Mouse (Mus musculus): ENCODE measurements around the gene Tbrg1. TPM values are rescaled to one million over a fixed set of nuclear protein-coding genes. Genes with fewer than 3 reads are reported as not detected.

The Tbrg1 gene
- polyA plus RNA-seq, 1 experiment from 2014 or later: 79.5 TPM

DNA sequence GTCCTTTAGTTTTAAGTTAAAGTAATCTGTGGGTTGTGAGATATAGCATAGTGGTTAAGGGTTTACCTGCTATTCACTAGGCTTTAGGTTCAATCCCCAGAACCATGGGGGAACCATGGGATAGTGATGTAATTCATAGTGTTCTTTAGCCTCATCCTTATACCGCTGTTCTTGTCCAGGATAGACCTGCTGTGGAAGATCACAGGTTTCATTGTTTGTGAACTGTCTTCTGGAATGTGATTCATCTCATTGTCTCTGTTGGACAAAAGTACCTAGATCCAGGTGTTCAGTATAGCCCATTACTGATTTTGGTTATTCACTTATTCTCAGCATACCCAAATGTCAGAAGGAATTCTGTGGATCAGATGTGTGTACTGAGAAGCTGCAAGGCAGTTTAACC lies 29.8 kb downstream of the Tbrg1 start:
- ATAC-seq (replicated peaks): no peak
- no peak overlapping the region for H3K27ac ChIP-seq (replicated peaks)
- H3K4me1 ChIP-seq: peaks cover 32% of the 10 kb centered on the region
- H3K4me2 ChIP-seq (replicated peaks): no peak overlapping the region
- 96% methylated on average over 1 of the region's 1 CpGs for WGBS
- no peak overlapping the region for H3K4me3 ChIP-seq
- H3K9me3 ChIP-seq: no peaks in the 10 kb centered on the region
- H3K36me3 ChIP-seq: no peaks in the 10 kb centered on the region
- no peak overlapping the region for H3K9ac ChIP-seq (replicated peaks)
- H3K27me3 ChIP-seq: no peaks in the 10 kb centered on the region

DNA sequence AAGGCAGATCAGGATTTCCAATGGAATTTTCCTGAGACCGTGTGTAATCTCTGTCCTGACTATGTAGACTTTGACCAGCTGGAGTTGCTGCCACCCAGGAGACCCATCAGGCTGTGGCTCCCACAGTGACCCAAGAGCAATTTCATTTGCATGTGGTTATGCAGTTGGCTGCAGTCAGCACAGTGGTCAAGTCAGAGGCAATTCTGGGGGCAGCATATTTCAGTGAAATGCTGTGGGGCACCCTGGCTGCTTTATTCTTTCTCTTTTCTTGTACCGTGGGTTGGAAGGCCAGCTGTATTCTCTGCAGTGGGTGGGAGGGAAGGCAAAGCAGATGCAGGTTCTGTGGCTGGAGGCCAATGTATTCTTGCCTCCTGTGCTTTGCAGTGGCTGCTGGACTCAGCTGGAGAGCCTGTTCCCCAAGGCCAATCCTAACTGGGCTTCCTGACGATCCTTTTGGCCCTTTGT lies 31.0 kb downstream of the Tbrg1 start:
- Histone ChIP-seq H3K9ac (replicated peaks) (no peak overlapping the region), H3K4me2 (replicated peaks) (peak overlapping the region; percentile 34), H3K36me3 (no peaks in the 10 kb centered on the region), H3K9me3 (no peaks in the 10 kb centered on the region), H3K4me3 (0 out of 2 replicates have a peak overlapping the region, but pooled peaks have one; percentile 4), H3K4me1 (peaks cover 43% of the 10 kb centered on the region), H3K27ac (replicated peaks) (peak overlapping the region; percentile 91), H3K27me3 (no peaks in the 10 kb centered on the region)
- ATAC-seq (replicated peaks): 0 out of 2 replicates have a peak, but pooled peaks have one; percentile 9
- WGBS: 5% methylated on average over 3 of the region's 3 CpGs

DNA sequence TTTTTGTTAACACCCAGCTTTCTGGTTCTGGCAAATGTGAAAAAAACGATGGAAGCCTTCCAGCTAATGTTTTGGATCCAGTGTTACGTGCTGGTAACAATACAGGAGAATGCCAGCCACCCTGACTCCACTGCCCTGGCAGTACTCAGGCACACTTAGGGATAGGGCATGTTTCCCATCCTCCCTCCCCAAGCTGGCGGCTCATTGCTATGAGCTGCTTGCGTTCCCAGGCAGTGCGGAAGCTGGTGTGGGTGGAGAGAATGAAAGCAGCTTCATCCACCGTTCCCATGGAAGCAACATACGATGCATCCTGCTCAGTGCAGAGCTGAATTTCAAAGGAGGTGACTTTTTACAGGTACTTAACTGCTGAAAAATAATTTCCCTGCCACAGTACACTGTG lies 31.5 kb downstream of the Tbrg1 start:
- peak; percentile 95 for ATAC-seq (replicated peaks)
- H3K4me3 ChIP-seq: 0 out of 2 replicates have a peak overlapping the region, but pooled peaks have one; percentile 4
- peaks cover 45% of the 10 kb centered on the region for H3K4me1 ChIP-seq
- peak overlapping the region; percentile 8; the same call in 1 of the 2 replicates for H3K9ac ChIP-seq (replicated peaks)
- WGBS: 4% methylated on average over 7 of the region's 7 CpGs
- H3K27ac ChIP-seq (replicated peaks): peak overlapping the region; percentile 91
- H3K9me3 ChIP-seq: no peaks in the 10 kb centered on the region
- no peaks in the 10 kb centered on the region for H3K36me3 ChIP-seq
- peak overlapping the region; percentile 34 for H3K4me2 ChIP-seq (replicated peaks)
- H3K27me3 ChIP-seq: no peaks in the 10 kb centered on the region

DNA sequence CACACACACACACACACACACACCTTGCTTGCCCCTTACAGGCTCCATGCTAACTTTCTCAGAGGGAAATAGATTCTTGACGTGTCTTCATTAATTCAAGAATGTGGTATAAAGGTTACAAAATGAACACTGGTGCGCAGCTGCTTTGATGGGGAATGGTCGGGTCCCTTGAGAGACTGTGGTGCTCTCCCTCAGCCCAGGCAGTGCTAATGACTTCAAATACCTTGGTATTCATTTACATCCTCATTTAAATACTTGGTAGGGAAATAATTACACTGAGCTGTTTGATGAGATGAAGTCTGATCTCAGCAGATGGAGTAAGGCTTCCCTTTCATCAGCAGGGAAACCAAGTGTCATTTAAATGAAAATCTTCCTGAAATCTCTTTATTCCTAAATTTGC lies 32.0 kb downstream of the Tbrg1 start:
- WGBS: 8% methylated on average over 3 of the region's 3 CpGs
- no peak overlapping the region for H3K9ac ChIP-seq (replicated peaks)
- peak; percentile 81 for ATAC-seq (replicated peaks)

DNA sequence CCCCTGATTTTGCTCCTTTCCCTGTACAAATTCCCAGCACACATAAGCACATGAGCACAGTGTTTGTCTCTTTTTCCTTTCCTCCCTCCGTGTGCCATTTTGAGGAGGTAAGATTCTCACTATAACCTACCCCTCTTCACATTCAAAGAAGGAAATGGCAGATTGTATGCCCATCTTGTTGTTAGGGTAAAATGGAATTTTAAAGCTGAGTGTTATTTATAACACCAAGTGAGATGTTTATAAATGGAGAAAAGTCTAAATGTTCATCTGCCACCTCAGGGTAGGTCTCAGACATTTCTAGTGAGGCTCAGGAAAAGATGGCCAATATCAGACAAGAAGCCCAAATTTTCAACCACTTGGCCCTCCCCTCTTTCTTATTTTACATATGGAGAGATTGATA lies 32.6 kb downstream of the Tbrg1 start:
- peaks cover 45% of the 10 kb centered on the region for H3K4me1 ChIP-seq

More for the DNA sequence above, 32.0 kb downstream of the Tbrg1 start:
- H3K4me3 ChIP-seq: no peak overlapping the region
- H3K4me2 ChIP-seq (replicated peaks): peak overlapping the region; percentile 34
- no peaks in the 10 kb centered on the region for H3K36me3 ChIP-seq
- H3K27ac ChIP-seq (replicated peaks): peak overlapping the region; percentile 91
- no peaks in the 10 kb centered on the region for H3K9me3 ChIP-seq
- H3K27me3 ChIP-seq: no peaks in the 10 kb centered on the region
- H3K4me1 ChIP-seq: peaks cover 45% of the 10 kb centered on the region

DNA sequence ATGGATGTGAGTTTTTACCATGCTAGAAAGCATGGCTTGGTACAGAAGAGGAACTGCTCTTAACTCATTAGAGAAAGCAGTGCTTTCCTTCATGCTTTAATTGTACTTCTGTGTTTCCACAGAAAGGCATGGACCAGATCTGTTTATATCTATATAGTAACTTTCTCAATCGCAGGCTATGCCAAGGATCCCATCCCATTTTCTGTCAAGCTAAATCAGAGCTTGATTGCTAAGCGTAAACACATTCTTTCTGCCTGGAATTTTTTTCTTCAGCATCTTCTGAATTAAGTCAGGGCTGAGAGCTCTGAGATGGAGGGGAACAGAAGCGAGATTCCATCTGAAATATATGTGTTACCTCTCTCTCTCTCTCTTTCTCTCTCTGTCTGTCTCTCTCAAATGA lies 33.1 kb downstream of the Tbrg1 start:
- H3K4me3 ChIP-seq: no peak overlapping the region
- H3K9me3 ChIP-seq: no peaks in the 10 kb centered on the region
- H3K36me3 ChIP-seq: no peaks in the 10 kb centered on the region
- H3K4me1 ChIP-seq: peaks cover 45% of the 10 kb centered on the region
- ATAC-seq (replicated peaks): peak; percentile 9; the same call in 1 of the 2 replicates
- no peak overlapping the region for H3K4me2 ChIP-seq (replicated peaks)
- H3K27ac ChIP-seq (replicated peaks): peak overlapping the region; percentile 91
- H3K27me3 ChIP-seq: no peaks in the 10 kb centered on the region
- no peak overlapping the region for H3K9ac ChIP-seq (replicated peaks)
- 53% methylated on average over 3 of the region's 3 CpGs for WGBS

More for the DNA sequence above, 32.6 kb downstream of the Tbrg1 start:
- WGBS: 59% methylated on average over 1 of the region's 1 CpGs
- no peaks in the 10 kb centered on the region for H3K27me3 ChIP-seq
- H3K27ac ChIP-seq (replicated peaks): peak overlapping the region; percentile 91
- H3K9me3 ChIP-seq: no peaks in the 10 kb centered on the region
- H3K4me3 ChIP-seq: no peak overlapping the region
- ATAC-seq (replicated peaks): no peak
- H3K9ac ChIP-seq (replicated peaks): no peak overlapping the region
- H3K4me2 ChIP-seq (replicated peaks): no peak overlapping the region
- H3K36me3 ChIP-seq: no peaks in the 10 kb centered on the region

GRCm38 (mm10) chr9:37621290-37621689 lies 35.8 kb downstream of the Tbrg1 start:
- 73% methylated on average over 6 of the region's 6 CpGs for WGBS
- H3K4me1 ChIP-seq: peaks cover 40% of the 10 kb centered on the region
- ATAC-seq (replicated peaks): no peak
- no peak overlapping the region for H3K4me2 ChIP-seq (replicated peaks)
- no peaks in the 10 kb centered on the region for H3K36me3 ChIP-seq
- no peaks in the 10 kb centered on the region for H3K27me3 ChIP-seq
- no peak overlapping the region for H3K27ac ChIP-seq (replicated peaks)
- no peak overlapping the region for H3K9ac ChIP-seq (replicated peaks)
- no peak overlapping the region for H3K4me3 ChIP-seq
- H3K9me3 ChIP-seq: no peaks in the 10 kb centered on the region

GRCm38 (mm10) chr9:37616770-37617169 lies 40.3 kb downstream of the Tbrg1 start:
- Histone ChIP-seq H3K4me1 (peaks cover 29% of the 10 kb centered on the region), H3K4me2 (replicated peaks) (no peak overlapping the region), H3K36me3 (no peaks in the 10 kb centered on the region), H3K27me3 (no peaks in the 10 kb centered on the region), H3K27ac (replicated peaks) (no peak overlapping the region), H3K4me3 (no peak overlapping the region), H3K9ac (replicated peaks) (no peak overlapping the region), H3K9me3 (no peaks in the 10 kb centered on the region)
- no peak for ATAC-seq (replicated peaks)
- WGBS: 59% methylated on average over 2 of the region's 2 CpGs

- 57% methylated on average over 5 of the region's 5 CpGs for WGBS
- H3K27ac ChIP-seq (replicated peaks): no peak overlapping the region
- no peak overlapping the region for H3K4me3 ChIP-seq
- H3K36me3 ChIP-seq: no peaks in the 10 kb centered on the region
- peaks cover 22% of the 10 kb centered on the region for H3K4me1 ChIP-seq
- H3K4me2 ChIP-seq (replicated peaks): no peak overlapping the region
- H3K9me3 ChIP-seq: no peaks in the 10 kb centered on the region
- no peak for ATAC-seq (replicated peaks)
- H3K27me3 ChIP-seq: no peaks in the 10 kb centered on the region
- no peak overlapping the region for H3K9ac ChIP-seq (replicated peaks)
Measured at GRCm38 (mm10) chr9:37615220-37615619, 41.9 kb downstream of the Tbrg1 start.

GRCm38 (mm10) chr9:37614316-37614715 lies 42.8 kb downstream of the Tbrg1 start:
- Histone ChIP-seq H3K27ac (replicated peaks) (peak overlapping the region; percentile 91; the same call in 1 of the 2 replicates), H3K9me3 (no peaks in the 10 kb centered on the region), H3K9ac (replicated peaks) (no peak overlapping the region), H3K27me3 (no peaks in the 10 kb centered on the region), H3K36me3 (no peaks in the 10 kb centered on the region), H3K4me2 (replicated peaks) (peak overlapping the region; percentile 85; the same call in 1 of the 2 replicates), H3K4me1 (peaks cover 22% of the 10 kb centered on the region), H3K4me3 (peak overlapping the region; percentile 81; the same call in 1 of the 2 replicates)
- peak; percentile 19; the same call in 1 of the 2 replicates for ATAC-seq (replicated peaks)

GRCm38 (mm10) chr9:37613911-37614280 lies 43.2 kb downstream of the Tbrg1 start:
- ATAC-seq (replicated peaks): peak; percentile 72

DNA sequence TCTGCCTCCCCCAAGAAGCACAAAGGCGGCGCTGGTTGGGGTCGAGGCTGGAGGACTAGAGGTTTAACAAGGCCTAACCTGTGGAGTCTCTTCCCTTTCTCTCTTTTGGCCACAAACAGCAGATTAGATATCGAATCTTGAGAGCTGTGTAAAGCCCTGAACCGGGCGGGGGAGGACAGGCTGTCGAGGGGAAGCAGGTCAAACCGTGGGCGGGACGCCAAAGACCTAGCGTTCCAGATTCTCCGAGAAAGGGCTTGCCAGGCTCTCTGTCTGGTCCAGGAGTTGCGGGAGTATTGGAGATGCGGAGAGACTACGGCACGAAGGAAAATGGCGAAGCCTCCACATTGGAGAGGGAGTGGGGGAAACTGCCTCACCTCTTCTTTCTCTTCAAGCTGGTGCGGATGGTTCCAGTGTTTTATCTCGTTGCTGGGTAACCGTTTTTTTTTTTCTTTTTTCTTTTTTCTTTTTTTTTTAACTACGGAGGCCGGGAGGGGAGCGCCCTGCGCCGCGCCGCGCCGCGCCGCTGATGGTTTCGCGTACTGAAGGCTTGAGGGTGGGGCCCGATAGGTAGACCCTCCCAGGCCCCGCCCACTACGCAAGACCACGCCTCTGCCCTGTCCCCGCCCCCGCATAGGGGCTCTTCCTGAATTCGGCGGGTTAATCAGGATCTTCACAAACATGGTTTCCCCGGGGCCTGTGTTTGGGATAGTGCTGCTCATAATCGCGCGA lies 43.8 kb downstream of the Tbrg1 start, which contains the start of gene Spa17:
TSS of gene Spa17 (minus strand) at position 541 of the 729 bp plus-strand sequence.
- Histone ChIP-seq H3K4me2 (replicated peaks) (peak within 1 kb of the TSS; percentile 85), H3K27ac (replicated peaks) (peak within 1 kb of the TSS; percentile 91), H3K4me3 (peak within 1 kb of the TSS; percentile 81), H3K9me3 (no peaks in the 10 kb centered on the region), H3K36me3 (no peaks in the 10 kb centered on the region), H3K9ac (replicated peaks) (peak within 1 kb of the TSS; percentile 89), H3K4me1 (peaks cover 22% of the 10 kb centered on the region), H3K27me3 (no peaks in the 10 kb centered on the region)
- ATAC-seq (replicated peaks): peak; percentile 94
- WGBS: under 1% methylated on average over 45 of the region's 45 CpGs

More at GRCm38 (mm10) chr9:37613911-37614280, 43.2 kb downstream of the Tbrg1 start:
- WGBS: 24% methylated on average over 6 of the region's 6 CpGs
- Histone ChIP-seq H3K27me3 (no peaks in the 10 kb centered on the region), H3K27ac (replicated peaks) (peak overlapping the region; percentile 91), H3K9me3 (no peaks in the 10 kb centered on the region), H3K9ac (replicated peaks) (peak overlapping the region; percentile 89), H3K4me3 (peak overlapping the region; percentile 81), H3K4me2 (replicated peaks) (peak overlapping the region; percentile 85), H3K36me3 (no peaks in the 10 kb centered on the region), H3K4me1 (peaks cover 22% of the 10 kb centered on the region)
